ENCODE assay signal across 15 mouse cellular contexts in the genomic region with DNA sequence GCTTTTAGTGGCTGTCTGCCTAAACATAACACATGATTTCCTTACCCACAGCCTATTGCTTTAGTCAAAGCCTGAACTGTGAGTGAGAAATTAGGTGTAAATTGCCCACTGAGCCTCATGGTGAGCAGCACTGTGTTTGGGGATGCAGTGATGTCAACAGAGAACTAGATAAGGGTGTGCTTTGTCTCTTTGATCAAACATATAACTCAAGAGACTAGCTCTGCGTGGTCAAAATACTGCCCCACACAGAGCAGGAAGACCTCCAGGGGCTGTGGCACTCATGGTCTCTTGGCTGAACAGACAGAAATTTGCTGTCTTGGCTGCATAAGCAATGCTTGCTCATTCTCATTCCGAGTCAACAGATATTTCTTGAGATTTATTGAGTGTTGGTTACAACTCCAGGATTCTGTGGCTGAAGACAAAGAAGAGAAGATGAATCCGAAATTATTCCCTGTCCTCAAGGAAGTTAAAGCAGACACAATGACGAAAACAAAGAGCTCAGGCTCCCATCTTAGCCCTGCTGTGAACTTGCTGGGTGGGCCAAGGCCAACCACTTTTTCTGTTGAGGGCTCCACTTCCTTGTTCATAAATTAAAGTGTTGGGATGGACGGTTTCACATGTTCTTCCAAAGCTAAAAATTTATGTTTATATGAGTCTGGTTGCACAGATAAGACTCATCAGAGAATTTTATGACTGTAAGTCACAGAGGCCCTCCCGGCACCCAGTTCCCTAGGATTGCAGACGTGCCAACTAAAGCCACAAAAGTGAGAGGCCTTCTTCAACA.
DNase-seq lines count a peak whose midpoint lies in the region; ATAC-seq lines count a peak whose summit lies in the region.
"Had no signal": no experiment of that assay in that cellular context is flagged by ENCODE, and none has a peak within 500 bp of the region (broad histone marks: within the 10 kb centered on the region; RNA-seq: fewer than 3 reads in every experiment).

No protein-coding gene starts in this region.

- WGBS in kidney, embryonic 14.5 days: 54% methylated on average over 7 of the region's 7 CpGs
- 42% methylated on average over 7 of the region's 7 CpGs for whole genome bisulfite sequencing in intestine, embryonic 16.5 days
- 53% methylated on average over 7 of the region's 7 CpGs for WGBS in limb, embryonic 15.5 days
- WGBS in forebrain, embryonic 15.5 days: 84% methylated on average over 7 of the region's 7 CpGs

- H3K27me3 ChIP-seq in kidney, embryonic 14.5 days (ENCODE audit: control insufficient read depth, insufficient read depth, low read length): no peaks in the 10 kb centered on the region
- H3K27me3 ChIP-seq in intestine, embryonic 16.5 days (replicated peaks; ENCODE audit: control insufficient read depth, insufficient read depth, low read length): no peaks in the 10 kb centered on the region
- H3K27me3 ChIP-seq in limb, embryonic 15.5 days: no peaks in the 10 kb centered on the region
- no peaks in the 10 kb centered on the region for H3K27me3 ChIP-seq in forebrain, embryonic 15.5 days
- H3K27me3 ChIP-seq: hindbrain, embryonic 15.5 days; liver, embryonic 12.5 days had no signal

- H3K4me3 ChIP-seq in kidney, embryonic 14.5 days (ENCODE audit: low read length): no peak overlapping the region
- no peak overlapping the region for H3K4me3 ChIP-seq in intestine, embryonic 16.5 days (ENCODE audit: low read length)
- H3K4me3 ChIP-seq in limb, embryonic 15.5 days: no peak overlapping the region
- no peak overlapping the region for H3K4me3 ChIP-seq in forebrain, embryonic 15.5 days
- H3K4me3 ChIP-seq: forebrain, embryonic 10.5 days; hindbrain, embryonic 15.5 days; layer of hippocampus, adult 2 months; liver, embryonic 12.5 days had no signal

- no peak for DNase-seq in kidney, adult 18-20 months
- DNase-seq in skeletal muscle tissue, adult 2 months (ENCODE audit: low read depth, low spot score): peak; percentile 48
- DNase-seq in frontal cortex, postnatal 36 days (ENCODE audit: low spot score in 2 of 2): no peak
- DNase-seq: cerebellum, adult 8-10 months; heart, postnatal 14 days; retina, postnatal 1 day had no signal

- no peak; the same call in 1 of the 2 replicates for ATAC-seq in kidney, embryonic 14.5 days (ENCODE audit: low FRiP score, low TSS enrichment)
- ATAC-seq in intestine, embryonic 16.5 days: peak; percentile 81
- no peak for ATAC-seq in limb, embryonic 15.5 days (ENCODE audit: insufficient number of reproducible peaks, low FRiP score, low TSS enrichment, low read depth)
- ATAC-seq in forebrain, embryonic 15.5 days (replicated peaks): no peak
- ATAC-seq: liver, embryonic 12.5 days had no signal

- H3K4me1 ChIP-seq in kidney, embryonic 14.5 days (ENCODE audit: control insufficient read depth, insufficient read depth, low read length): no peaks in the 10 kb centered on the region
- H3K4me1 ChIP-seq in intestine, embryonic 16.5 days (ENCODE audit: control insufficient read depth, insufficient read depth, low read length): peaks cover 6% of the 10 kb centered on the region
- H3K4me1 ChIP-seq in limb, embryonic 15.5 days: peaks cover 7% of the 10 kb centered on the region
- no peaks in the 10 kb centered on the region for H3K4me1 ChIP-seq in forebrain, embryonic 15.5 days
- H3K4me1 ChIP-seq: forebrain, embryonic 10.5 days; hindbrain, embryonic 15.5 days; liver, embryonic 12.5 days had no signal

- no peaks in the 10 kb centered on the region for H3K36me3 ChIP-seq in kidney, embryonic 14.5 days (ENCODE audit: control insufficient read depth, insufficient read depth, low read length)
- no peaks in the 10 kb centered on the region for H3K36me3 ChIP-seq in intestine, embryonic 16.5 days (ENCODE audit: control insufficient read depth, insufficient read depth, low read length)
- no peaks in the 10 kb centered on the region for H3K36me3 ChIP-seq in limb, embryonic 15.5 days
- H3K36me3 ChIP-seq in forebrain, embryonic 15.5 days: no peaks in the 10 kb centered on the region
- H3K36me3 ChIP-seq: forebrain, embryonic 10.5 days; G1E; hindbrain, embryonic 15.5 days; liver, embryonic 12.5 days had no signal

- peak overlapping the region; percentile 30; the same call in 1 of the 2 replicates for H3K27ac ChIP-seq in kidney, embryonic 14.5 days (ENCODE audit: low read depth, low read length)
- peak overlapping the region; percentile 59 for H3K27ac ChIP-seq in intestine, embryonic 16.5 days (ENCODE audit: low read length)
- H3K27ac ChIP-seq in limb, embryonic 15.5 days: 0 out of 2 replicates have a peak overlapping the region, but pooled peaks have one; percentile 27
- H3K27ac ChIP-seq in forebrain, embryonic 15.5 days (replicated peaks): no peak overlapping the region
- H3K27ac ChIP-seq: forebrain, embryonic 10.5 days; hindbrain, embryonic 15.5 days; layer of hippocampus, adult 2 months; liver, embryonic 12.5 days had no signal

- no peak overlapping the region for H3K9ac ChIP-seq in kidney, embryonic 14.5 days (ENCODE audit: low read depth, low read length)
- no peak overlapping the region for H3K9ac ChIP-seq in intestine, embryonic 16.5 days (ENCODE audit: low read depth, low read length)
- no peak overlapping the region for H3K9ac ChIP-seq in limb, embryonic 15.5 days
- no peak overlapping the region for H3K9ac ChIP-seq in forebrain, embryonic 15.5 days (replicated peaks)
- H3K9ac ChIP-seq: hindbrain, embryonic 15.5 days; liver, embryonic 12.5 days had no signal

- no peak overlapping the region for H3K4me2 ChIP-seq in kidney, embryonic 14.5 days (replicated peaks; ENCODE audit: low read depth, low read length)
- no peak overlapping the region for H3K4me2 ChIP-seq in intestine, embryonic 16.5 days (ENCODE audit: low read depth, low read length)
- H3K4me2 ChIP-seq in limb, embryonic 15.5 days: no peak overlapping the region
- no peak overlapping the region for H3K4me2 ChIP-seq in forebrain, embryonic 15.5 days (replicated peaks)
- H3K4me2 ChIP-seq: hindbrain, embryonic 15.5 days; liver, embryonic 12.5 days had no signal

- no peaks in the 10 kb centered on the region for H3K9me3 ChIP-seq in kidney, embryonic 14.5 days (ENCODE audit: control insufficient read depth, low read length)
- H3K9me3 ChIP-seq in intestine, embryonic 16.5 days (ENCODE audit: control insufficient read depth, low read length): no peaks in the 10 kb centered on the region
- H3K9me3 ChIP-seq in limb, embryonic 15.5 days: no peaks in the 10 kb centered on the region
- no peaks in the 10 kb centered on the region for H3K9me3 ChIP-seq in forebrain, embryonic 15.5 days
- H3K9me3 ChIP-seq: forebrain, embryonic 10.5 days; G1E; hindbrain, embryonic 15.5 days; liver, embryonic 12.5 days had no signal
